Mouse (Mus musculus): ENCODE data around the gene 1700003H04Rik. TPM values are rescaled to one million over a fixed set of nuclear protein-coding genes. Genes with fewer than 3 reads are reported as not detected.

The 1700003H04Rik gene
- polyA plus RNA-seq (2012; rRNA removed) = not detected in 2 replicates

DNA sequence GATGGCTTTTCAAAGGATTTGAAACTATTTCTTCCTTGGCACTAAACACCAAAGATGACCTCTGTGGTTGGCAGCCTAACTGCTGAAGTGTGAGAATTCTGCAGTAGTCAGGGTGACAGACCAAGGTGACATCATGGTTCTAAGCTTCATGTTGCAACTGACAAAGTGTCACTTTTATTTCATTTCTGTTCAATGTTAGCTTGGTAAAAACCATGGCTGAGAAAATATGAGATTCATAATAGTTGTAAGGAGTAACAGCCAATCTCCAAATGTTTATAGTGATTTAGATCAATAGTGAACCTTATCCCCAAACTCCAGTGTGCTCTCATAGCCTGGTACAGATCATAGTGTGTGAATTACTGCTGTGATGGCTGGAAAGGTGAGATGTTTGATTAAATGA lies at the start of gene 1700003H04Rik:
Gene 1700003H04Rik, minus strand, starts transcription at position 101 of the 400 bp plus-strand sequence.

Other genes starting within 250 kb of the 1700003H04Rik start
- gene 1700006A11Rik, start 155.1 kb downstream of the 1700003H04Rik start, polyA plus RNA-seq (2012; rRNA removed) = not detected in 2 replicates

Measured in central nervous system, embryonic 18 days (tissue).